Mouse (Mus musculus) lung, postnatal 0 days (tissue): ENCODE measurements around the gene Smyd1. TPM values are rescaled to one million over a fixed set of nuclear protein-coding genes. Genes with fewer than 3 reads are reported as not detected.
"Not testable (repeated sequence)": the region's sequence is repeated elsewhere in the genome, so short reads cannot be mapped to it uniquely, and the experiment has no call there.

Experiments
- ATAC-seq: fragments of 200-750 bp; cut with Nextera tagmentation; 2 replicates; pipeline ENCODE4 v1.8.0; 2017; ENCODE audit warnings: moderate library complexity
- DNase-seq: peaks from one replicate; pipeline ENCODE4 v3.0.0-alpha.2; 2016; ENCODE audit warnings: low spot score
- H3K27ac ChIP-seq: fragments of 300-500 bp; sonication (generic); 2 replicates; pipeline ENCODE4 v1.5.1; 2014; ENCODE audit warnings: antibody characterized with exemption, mild to moderate bottlenecking, low read length, mixed read lengths
- H3K27me3 ChIP-seq: fragments of 300-500 bp; sonication (generic); replicated peaks from 2 replicates; pipeline ENCODE4 v1.6.1; 2014; ENCODE audit warnings: low read length, mixed read lengths; ENCODE audit not compliant: insufficient read depth
- H3K36me3 ChIP-seq: fragments of 300-500 bp; sonication (generic); 2 replicates; pipeline ENCODE4 v1.6.1; 2014; ENCODE audit warnings: low read length, mixed read lengths; ENCODE audit not compliant: insufficient read depth
- H3K4me1 ChIP-seq: fragments of 300-500 bp; sonication (generic); 2 replicates; pipeline ENCODE4 v1.6.1; 2014; ENCODE audit warnings: antibody characterized with exemption, low read depth, low read length, mixed read lengths; ENCODE audit not compliant: insufficient read depth
- H3K4me2 ChIP-seq: fragments of 300-500 bp; sonication (generic); replicated peaks from 2 replicates; pipeline ENCODE4 v1.6.1; 2014; ENCODE audit warnings: low read depth, mild to moderate bottlenecking, low read length, moderate library complexity, mixed read lengths
- H3K4me3 ChIP-seq: fragments of 300-500 bp; sonication (generic); 2 replicates; pipeline ENCODE4 v1.5.1; 2014; ENCODE audit warnings: low read depth, low read length
- H3K9ac ChIP-seq: fragments of 300-500 bp; sonication (generic); replicated peaks from 2 replicates; pipeline ENCODE4 v1.6.1; 2014; ENCODE audit warnings: low read depth, mild to moderate bottlenecking
- H3K9me3 ChIP-seq: fragments of 300-500 bp; sonication (generic); 2 replicates; pipeline ENCODE4 v1.6.1; 2016; ENCODE audit warnings: low read length, mixed read lengths
- CTCF ChIP-seq: IDR thresholded peaks from 2 replicates; pipeline ENCODE4 v1.5.1; 2016; ENCODE audit warnings: antibody characterized with exemption, mild to moderate bottlenecking
- EP300 ChIP-seq: IDR thresholded peaks from 2 replicates; pipeline ENCODE4 v1.6.1; 2016; ENCODE audit warnings: antibody characterized with exemption, mild to moderate bottlenecking, control low read depth
- WGBS: fragments of 180-500 bp; shearing (Covaris S2); extraction: QIAGEN DNeasy Blood & Tissue Kit; methylation state at CpG from one replicate; pipeline ENCODE4 v1.1.7; 2014; 5-methylcytosine and 5-hydroxymethylcytosine counted together
- polyA plus RNA-seq: library from polyadenylated mRNA; unstranded; fragments of >200 nt; fragmentation: Nextera tagmentation; extraction: Ambion mirVana; gene quantifications from 2 replicates; pipeline ENCODE4 v1.2.1, GENCODE M21; 2015

Gene Smyd1
- polyA plus RNA-seq, 1 experiment from 2014 or later, result 0.80 TPM

DNA sequence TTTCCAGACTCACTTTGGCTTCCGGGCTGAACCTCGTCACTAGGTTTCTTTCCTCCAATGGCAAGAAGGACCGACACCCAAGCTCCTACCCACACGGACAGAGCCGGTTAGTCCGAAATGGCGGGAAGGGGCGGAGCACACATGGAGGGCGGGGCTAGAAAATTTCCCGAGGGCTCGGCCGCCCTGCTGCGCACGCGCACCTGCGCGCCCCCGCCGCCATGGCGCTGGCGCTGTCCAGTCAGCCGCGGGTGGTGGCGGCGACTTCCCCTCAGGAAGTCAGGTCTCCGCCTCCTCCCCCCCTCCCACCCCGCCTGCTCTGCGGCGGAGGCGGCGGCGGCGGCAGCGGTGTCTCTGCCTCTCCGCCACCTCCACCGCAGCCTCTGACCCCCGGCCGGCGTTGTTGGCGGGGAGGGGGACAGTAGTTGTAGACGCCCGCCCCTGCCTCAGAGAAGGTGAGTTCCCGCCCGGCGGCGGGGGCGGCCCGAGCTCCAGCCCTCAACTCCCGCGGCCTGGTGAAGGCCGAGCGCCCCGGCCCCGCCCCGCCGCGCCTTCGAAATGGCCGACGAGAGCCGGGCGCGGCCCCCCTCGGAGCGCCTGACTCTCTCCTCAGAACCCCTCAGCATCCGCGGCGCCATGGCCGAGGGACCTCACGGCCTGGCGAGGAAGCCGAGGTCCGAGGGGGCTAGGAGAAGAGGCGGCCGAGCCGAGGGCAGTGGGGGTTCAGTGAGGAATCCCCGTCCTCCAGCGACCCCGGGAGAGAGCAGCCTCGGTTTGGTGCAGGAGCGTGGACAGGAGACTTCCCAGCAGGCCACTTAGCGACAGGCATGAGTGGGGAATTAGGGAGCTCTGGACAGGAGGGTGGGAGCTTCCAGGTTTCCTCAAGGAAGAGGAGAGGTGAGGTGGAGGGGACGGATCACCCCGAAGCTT, 50.4 kb downstream of the Smyd1 start, which contains the start of gene Krcc1:
Krcc1 (plus strand) TSS at position 289 of the 927 bp plus-strand sequence.
- no peaks in the 10 kb centered on the region for H3K9me3 ChIP-seq
- H3K9ac ChIP-seq, result peak within 1 kb of the TSS; percentile 99
- ATAC-seq (peak; percentile 94), DNase-seq (peak; percentile 98)
- no peaks in the 10 kb centered on the region for H3K36me3 ChIP-seq
- no peak for TF ChIP-seq EP300
- TF ChIP-seq CTCF, result peak; percentile 20; the same call in 1 of the 2 replicates
- 0 out of 2 replicates have a peak, but pooled peaks cover 3% of the 10 kb centered on the region for H3K4me1 ChIP-seq
- H3K27me3 ChIP-seq, result no peaks in the 10 kb centered on the region
- H3K4me2 ChIP-seq, result peak within 1 kb of the TSS; percentile 80
- H3K27ac ChIP-seq, result peak within 1 kb of the TSS; percentile 98
- peak within 1 kb of the TSS; percentile 92 for H3K4me3 ChIP-seq
- under 1% methylated on average over 39 of the region's 84 CpGs for WGBS

GRCm38 (mm10) chr6:71271057-71271388, 51.0 kb downstream of the Smyd1 start:
- Histone ChIP-seq H3K9me3 (no peaks in the 10 kb centered on the region), H3K4me2 (peak overlapping the region; percentile 80), H3K4me3 (peak overlapping the region; percentile 92), H3K27ac (peak overlapping the region; percentile 90), H3K36me3 (no peaks in the 10 kb centered on the region), H3K27me3 (no peaks in the 10 kb centered on the region), H3K4me1 (0 out of 2 replicates have a peak, but pooled peaks cover 3% of the 10 kb centered on the region), H3K9ac (0 out of 2 replicates have a peak overlapping the region, but pooled peaks have one; percentile 27)
- no peak for DNase-seq
- TF ChIP-seq EP300 (no peak), CTCF (no peak)
- 1% methylated on average over 8 of the region's 8 CpGs for WGBS
- ATAC-seq, result no peak

GRCm38 (mm10) chr6:71270301-71271056, 51.6 kb downstream of the Smyd1 start:
- DNase-seq, result peak; percentile 87

DNA sequence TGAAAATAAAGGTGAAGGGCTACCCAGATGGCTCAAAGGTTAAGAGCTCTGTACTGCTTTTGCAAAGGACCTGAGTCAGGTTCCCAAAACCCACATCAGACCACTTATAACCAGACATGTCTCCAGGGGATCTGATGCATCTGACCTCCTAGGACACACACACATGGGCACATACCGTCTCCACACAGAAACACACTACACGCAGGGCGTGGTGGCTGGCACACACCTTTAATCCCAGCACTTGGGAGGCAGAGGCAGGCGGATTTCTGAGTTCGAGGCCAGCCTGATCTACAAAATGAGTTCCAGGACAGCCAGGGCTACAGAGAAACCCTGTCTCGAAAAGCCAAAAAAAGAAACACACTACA, 52.4 kb downstream of the Smyd1 start:
- DNase-seq, H3K36me3 ChIP-seq, H3K9ac ChIP-seq, H3K4me3 ChIP-seq, H3K4me1 ChIP-seq, ATAC-seq, H3K27ac ChIP-seq, H3K27me3 ChIP-seq, H3K4me2 ChIP-seq, H3K9me3 ChIP-seq: not testable (repeated sequence)
- WGBS, result 96% methylated on average over 6 of the region's 6 CpGs

More at GRCm38 (mm10) chr6:71270301-71271056, 51.6 kb downstream of the Smyd1 start:
- Histone ChIP-seq H3K4me3 (peak overlapping the region; percentile 92), H3K36me3 (no peaks in the 10 kb centered on the region), H3K9me3 (no peaks in the 10 kb centered on the region), H3K27ac (peak overlapping the region; percentile 90), H3K9ac (0 out of 2 replicates have a peak overlapping the region, but pooled peaks have one; percentile 27), H3K27me3 (no peaks in the 10 kb centered on the region), H3K4me1 (0 out of 2 replicates have a peak, but pooled peaks cover 3% of the 10 kb centered on the region), H3K4me2 (peak overlapping the region; percentile 80)
- TF ChIP-seq CTCF, result no peak
- 21% methylated on average over 13 of the region's 14 CpGs for WGBS
- ATAC-seq, result peak; percentile 36

GRCm38 (mm10) chr6:71268929-71269685, 52.9 kb downstream of the Smyd1 start:
- H3K4me1 ChIP-seq, result 0 out of 2 replicates have a peak, but pooled peaks cover 3% of the 10 kb centered on the region
- no peaks in the 10 kb centered on the region for H3K36me3 ChIP-seq
- TF ChIP-seq CTCF (peak; percentile 52), EP300 (no peak)
- no peak overlapping the region for H3K27ac ChIP-seq
- DNase-seq (peak; percentile 39), ATAC-seq (no peak)
- no peaks in the 10 kb centered on the region for H3K9me3 ChIP-seq
- H3K27me3 ChIP-seq, result no peaks in the 10 kb centered on the region
- H3K4me3 ChIP-seq, result no peak overlapping the region
- H3K4me2 ChIP-seq, result no peak overlapping the region
- WGBS, result 53% methylated on average over 7 of the region's 7 CpGs
- H3K9ac ChIP-seq, result no peak overlapping the region

- 78% methylated on average over 7 of the region's 7 CpGs for WGBS
- DNase-seq, result not testable (repeated sequence)
Measured at GRCm38 (mm10) chr6:71267603-71268002, 54.4 kb downstream of the Smyd1 start.

More at GRCm38 (mm10) chr6:71267603-71268002, 54.4 kb downstream of the Smyd1 start:
- H3K4me3 ChIP-seq, ATAC-seq, H3K27me3 ChIP-seq, H3K4me1 ChIP-seq, H3K4me2 ChIP-seq, H3K36me3 ChIP-seq, H3K27ac ChIP-seq, H3K9me3 ChIP-seq, H3K9ac ChIP-seq: not testable (repeated sequence)
